Mouse (Mus musculus): ENCODE data around the gene Gm3415. TPM values are rescaled to one million over a fixed set of nuclear protein-coding genes. Genes with fewer than 3 reads are reported as not detected.

Gm3415 gene
- polyA plus RNA-seq, 1 experiment from 2014 or later: not detected

DNA sequence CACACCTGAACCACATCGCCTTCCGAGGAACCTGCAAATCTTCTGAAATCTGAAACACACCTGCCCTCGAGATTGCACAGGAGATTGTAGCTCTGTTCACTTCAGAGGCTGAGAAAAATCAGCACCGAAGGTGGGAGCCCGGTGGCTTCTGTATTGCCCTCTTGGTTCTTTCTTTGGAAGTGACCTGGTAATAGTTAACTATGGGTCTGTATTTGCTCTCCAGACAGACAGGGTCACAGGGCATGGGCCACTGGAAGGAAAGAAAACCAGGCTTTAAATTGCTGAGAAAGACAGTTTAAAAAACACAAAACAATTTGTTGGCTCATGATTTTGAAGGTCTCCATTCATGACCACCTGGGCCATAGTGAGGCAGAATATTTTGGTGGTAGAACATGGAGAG, 44.0 kb downstream of the Gm3415 start:
- WGBS: 83% methylated on average over 5 of the region's 5 CpGs
- H3K27me3 ChIP-seq (replicated peaks): no peaks in the 10 kb centered on the region
- H3K27ac ChIP-seq (ENCODE audit: poor library complexity, severe bottlenecking): no peak overlapping the region

DNA sequence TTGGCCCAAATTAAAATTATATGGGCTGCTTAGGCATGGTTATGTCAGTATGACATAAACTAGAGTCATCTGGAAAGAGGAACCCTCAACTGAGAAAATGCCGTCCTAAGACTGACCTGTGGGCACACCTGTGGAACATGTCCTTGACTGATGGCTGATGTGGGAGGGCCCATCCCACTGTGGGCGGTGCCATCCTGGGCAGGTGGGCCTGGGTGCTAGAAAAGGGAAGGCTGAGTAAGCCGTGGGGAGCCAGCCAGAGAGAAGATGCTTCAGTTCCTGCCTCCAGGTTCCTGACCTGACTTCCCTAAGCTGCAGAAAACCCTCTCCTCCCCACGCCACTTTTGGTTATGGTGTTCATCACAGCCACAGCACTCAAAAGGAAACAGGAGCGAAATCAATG, 50.3 kb downstream of the Gm3415 start:
- Histone ChIP-seq H3K27ac (ENCODE audit: poor library complexity, severe bottlenecking) (no peak overlapping the region), H3K4me3 (no peak overlapping the region), H3K36me3 (no peaks in the 10 kb centered on the region), H3K9me3 (replicated peaks) (0 out of 2 replicates have a peak, but pooled peaks cover 2% of the 10 kb centered on the region), H3K27me3 (replicated peaks) (no peaks in the 10 kb centered on the region), H3K4me2 (no peak overlapping the region), H3K9ac (no peak overlapping the region), H3K4me1 (replicated peaks) (no peaks in the 10 kb centered on the region; the same call in 1 of the 2 replicates)
- WGBS: 66% methylated on average over 5 of the region's 5 CpGs
- no peak for ATAC-seq (ENCODE audit: insufficient number of reproducible peaks, low FRiP score)

More for the DNA sequence above, 44.0 kb downstream of the Gm3415 start:
- no peak overlapping the region for H3K9ac ChIP-seq
- H3K4me2 ChIP-seq: no peak overlapping the region
- no peak for ATAC-seq (ENCODE audit: insufficient number of reproducible peaks, low FRiP score)
- H3K36me3 ChIP-seq: no peaks in the 10 kb centered on the region
- no peaks in the 10 kb centered on the region for H3K4me1 ChIP-seq (replicated peaks)
- H3K9me3 ChIP-seq (replicated peaks): peaks cover 7% of the 10 kb centered on the region
- H3K4me3 ChIP-seq: no peak overlapping the region

DNA sequence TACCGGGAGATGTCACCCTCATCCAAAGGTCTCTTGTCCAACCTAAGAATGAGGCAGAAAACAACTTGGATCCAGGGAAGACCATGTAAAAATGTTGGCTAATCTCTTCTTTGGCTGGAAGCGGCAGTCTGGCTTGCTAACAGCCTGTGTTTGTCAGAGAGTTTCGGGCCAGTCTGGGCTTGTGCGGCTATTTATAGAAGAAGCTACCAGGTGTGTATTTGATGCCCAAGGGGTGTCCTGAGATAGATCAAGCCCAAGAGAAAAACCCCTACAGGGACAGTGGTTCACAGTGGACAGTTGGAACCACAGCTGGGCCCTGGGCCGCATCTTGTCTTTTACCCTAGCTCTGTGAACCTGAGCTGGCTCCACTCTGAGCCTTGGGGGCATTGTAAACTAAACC, 51.0 kb downstream of the Gm3415 start:
- H3K36me3 ChIP-seq: no peaks in the 10 kb centered on the region
- no peak overlapping the region for H3K4me2 ChIP-seq
- H3K27ac ChIP-seq (ENCODE audit: poor library complexity, severe bottlenecking): no peak overlapping the region
- no peak overlapping the region for H3K4me3 ChIP-seq
- H3K27me3 ChIP-seq (replicated peaks): no peaks in the 10 kb centered on the region
- 80% methylated on average over 5 of the region's 5 CpGs for WGBS
- H3K9ac ChIP-seq: no peak overlapping the region
- ATAC-seq (ENCODE audit: insufficient number of reproducible peaks, low FRiP score): no peak
- H3K4me1 ChIP-seq (replicated peaks): no peaks in the 10 kb centered on the region; the same call in 1 of the 2 replicates
- H3K9me3 ChIP-seq (replicated peaks): 0 out of 2 replicates have a peak, but pooled peaks cover 2% of the 10 kb centered on the region

DNA sequence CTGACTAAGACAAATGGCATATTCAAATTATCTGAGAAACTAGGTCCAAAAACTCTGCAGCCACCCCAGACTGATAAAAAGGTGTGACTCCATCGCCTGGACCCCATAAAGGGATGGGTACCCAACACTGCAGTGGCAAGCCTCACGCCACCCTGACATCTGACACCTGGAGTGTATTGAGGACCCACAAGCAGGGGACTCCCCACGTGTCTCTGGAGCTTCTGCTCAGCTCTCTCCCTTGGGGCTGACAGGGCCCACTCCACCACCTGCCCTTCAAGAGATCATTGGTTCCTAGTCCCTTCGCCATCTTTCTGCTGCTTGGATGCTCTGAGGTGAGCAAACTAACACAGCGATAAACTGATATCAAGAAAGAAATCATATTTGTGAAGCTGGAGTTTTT, 51.9 kb downstream of the Gm3415 start:
- no peak for ATAC-seq (ENCODE audit: insufficient number of reproducible peaks, low FRiP score)
- Histone ChIP-seq H3K4me1 (replicated peaks) (no peaks in the 10 kb centered on the region; the same call in 1 of the 2 replicates), H3K9me3 (replicated peaks) (no peaks in the 10 kb centered on the region), H3K9ac (no peak overlapping the region), H3K36me3 (no peaks in the 10 kb centered on the region), H3K27ac (ENCODE audit: poor library complexity, severe bottlenecking) (no peak overlapping the region), H3K4me2 (no peak overlapping the region), H3K4me3 (no peak overlapping the region), H3K27me3 (replicated peaks) (no peaks in the 10 kb centered on the region)
- 56% methylated on average over 5 of the region's 5 CpGs for WGBS

Other genes with a start within 250 kb of the Gm3415 start
- gene Wasf3, start 171.2 kb upstream of the Gm3415 start, polyA plus RNA-seq (2016; fragmentation: Nextera tagmentation; extraction: Ambion mirVana): 0.31 and 0.32 TPM in 2 replicates
- gene Gm6408, start 74.2 kb upstream of the Gm3415 start, polyA plus RNA-seq (2016; fragmentation: Nextera tagmentation; extraction: Ambion mirVana): not detected in 2 replicates
- not detected in 2 replicates for gene Gm6370, start 64.8 kb upstream of the Gm3415 start, polyA plus RNA-seq (2016; fragmentation: Nextera tagmentation; extraction: Ambion mirVana)
- not detected in 2 replicates for gene 4930449I24Rik, start 53.7 kb upstream of the Gm3415 start, polyA plus RNA-seq (2016; fragmentation: Nextera tagmentation; extraction: Ambion mirVana)
- gene Gm3402, start 42.0 kb upstream of the Gm3415 start, polyA plus RNA-seq (2016; fragmentation: Nextera tagmentation; extraction: Ambion mirVana): not detected in 2 replicates
- not detected in 2 replicates for gene Gm3404, start 30.3 kb upstream of the Gm3415 start, polyA plus RNA-seq (2016; fragmentation: Nextera tagmentation; extraction: Ambion mirVana)
- gene Gm3409, start 18.5 kb upstream of the Gm3415 start, polyA plus RNA-seq (2016; fragmentation: Nextera tagmentation; extraction: Ambion mirVana): not detected in 2 replicates
- not detected in 2 replicates for gene Gpr12, start 29.1 kb downstream of the Gm3415 start, polyA plus RNA-seq (2016; fragmentation: Nextera tagmentation; extraction: Ambion mirVana)
- 17.5 and 18.0 TPM in 2 replicates for gene Usp12, start 238.9 kb downstream of the Gm3415 start, polyA plus RNA-seq (2016; fragmentation: Nextera tagmentation; extraction: Ambion mirVana)

Data from heart, embryonic 12.5 days (tissue).